Mouse (Mus musculus) liver, embryonic 11.5 days (tissue): ENCODE data around the gene Rfc4. TPM values are rescaled to one million over a fixed set of nuclear protein-coding genes. Genes with fewer than 3 reads are reported as not detected.

Experiments
- ATAC-seq: fragments of 200-750 bp; cut with Nextera tagmentation; replicated peaks from 2 replicates; pipeline ENCODE4 v1.8.0; 2017; ENCODE audit warnings: moderate number of reproducible peaks, mild to moderate bottlenecking, moderate TSS enrichment, moderate library complexity; ENCODE audit not compliant: low FRiP score
- DNase-seq: peaks from one replicate; pipeline ENCODE4 v3.0.0-alpha.2; 2017; ENCODE audit warnings: low spot score
- H3K27ac ChIP-seq: fragments of 300-500 bp; sonication (generic); 2 replicates; pipeline ENCODE4 v1.5.1; 2014; ENCODE audit warnings: mild to moderate bottlenecking, low read depth, low read length, control low read depth
- H3K27me3 ChIP-seq: fragments of 300-500 bp; sonication (generic); replicated peaks from 2 replicates; pipeline ENCODE4 v1.6.1; 2014; ENCODE audit warnings: low read length, mixed read lengths; ENCODE audit not compliant: control insufficient read depth, insufficient read depth
- H3K36me3 ChIP-seq: fragments of 300-500 bp; sonication (generic); 2 replicates; pipeline ENCODE4 v1.6.1; 2014; ENCODE audit warnings: mild to moderate bottlenecking, low read length, moderate library complexity, mixed read lengths; ENCODE audit not compliant: control insufficient read depth, insufficient read depth
- H3K4me1 ChIP-seq: fragments of 300-500 bp; sonication (generic); replicated peaks from 2 replicates; pipeline ENCODE4 v1.6.1; 2014; ENCODE audit warnings: low read length, mixed read lengths; ENCODE audit not compliant: control insufficient read depth, insufficient read depth
- H3K4me2 ChIP-seq: fragments of 300-500 bp; sonication (generic); 2 replicates; pipeline ENCODE4 v1.6.1; 2014; ENCODE audit warnings: mild to moderate bottlenecking, control low read depth, moderate library complexity
- H3K4me3 ChIP-seq: fragments of 300-500 bp; sonication (generic); 2 replicates; pipeline ENCODE4 v1.5.1; 2014; ENCODE audit warnings: low read depth, low read length, control low read depth
- H3K9ac ChIP-seq: fragments of 300-500 bp; sonication (generic); 2 replicates; pipeline ENCODE4 v1.6.1; 2014; ENCODE audit warnings: low read depth, low read length, control low read depth
- H3K9me3 ChIP-seq: fragments of 300-500 bp; sonication (generic); 2 replicates; pipeline ENCODE4 v1.6.1; 2016; ENCODE audit warnings: low read length, inconsistent platforms, mixed read lengths; ENCODE audit not compliant: control insufficient read depth
- WGBS: fragments of 180-500 bp; shearing (Covaris S2); extraction: QIAGEN DNeasy Blood & Tissue Kit; methylation state at CpG from one replicate; pipeline ENCODE4 v1.1.7; 2014; 5-methylcytosine and 5-hydroxymethylcytosine counted together
- polyA plus RNA-seq: library from polyadenylated mRNA; unstranded; fragments of >200 nt; fragmentation: Nextera tagmentation; extraction: Ambion mirVana; gene quantifications from 2 replicates; pipeline ENCODE4 v1.2.1, GENCODE M21; 2014

Gene Rfc4
- polyA plus RNA-seq, 1 experiment from 2014 or later, result 204 TPM

- Histone ChIP-seq H3K4me2 (peak overlapping the region; percentile 68), H3K4me3 (peak overlapping the region; percentile 98), H3K9ac (peak overlapping the region; percentile 100), H3K27ac (peak overlapping the region; percentile 99), H3K27me3 (no peaks in the 10 kb centered on the region), H3K4me1 (no peaks in the 10 kb centered on the region; the same call in 1 of the 2 replicates), H3K36me3 (peaks cover 27% of the 10 kb centered on the region), H3K9me3 (no peaks in the 10 kb centered on the region)
- no peak for DNase-seq
- 42% methylated on average over 5 of the region's 5 CpGs for WGBS
- no peak for ATAC-seq
Observed at GRCm38 (mm10) chr16:23109350-23110280, 17.9 kb downstream of the Rfc4 start.

- Histone ChIP-seq H3K9me3 (no peaks in the 10 kb centered on the region), H3K9ac (peak overlapping the region; percentile 100), H3K27ac (peak overlapping the region; percentile 99), H3K27me3 (no peaks in the 10 kb centered on the region), H3K4me1 (no peaks in the 10 kb centered on the region; the same call in 1 of the 2 replicates), H3K4me2 (peak overlapping the region; percentile 68), H3K36me3 (peaks cover 20% of the 10 kb centered on the region), H3K4me3 (peak overlapping the region; percentile 98)
- DNase-seq (no peak), ATAC-seq (no peak)
- 3% methylated on average over 5 of the region's 5 CpGs for WGBS
Observed at GRCm38 (mm10) chr16:23108943-23109342, 18.6 kb downstream of the Rfc4 start.

- under 1% methylated on average over 52 of the region's 52 CpGs for WGBS
- peak; percentile 76 for DNase-seq
- peak overlapping the region; percentile 68 for H3K4me2 ChIP-seq
- H3K27me3 ChIP-seq, result no peaks in the 10 kb centered on the region
- H3K4me3 ChIP-seq, result peak overlapping the region; percentile 98
- no peaks in the 10 kb centered on the region for H3K9me3 ChIP-seq
- peaks cover 19% of the 10 kb centered on the region for H3K36me3 ChIP-seq
- H3K27ac ChIP-seq, result peak overlapping the region; percentile 99
- peak overlapping the region; percentile 100 for H3K9ac ChIP-seq
- peak; percentile 73 for ATAC-seq
- H3K4me1 ChIP-seq, result no peaks in the 10 kb centered on the region; the same call in 1 of the 2 replicates
Observed at GRCm38 (mm10) chr16:23107946-23108759, 19.4 kb downstream of the Rfc4 start.

- under 1% methylated on average over 71 of the region's 71 CpGs for WGBS
- ATAC-seq (peak; percentile 91), DNase-seq (peak; percentile 90)
- no peaks in the 10 kb centered on the region for H3K27me3 ChIP-seq
- H3K9me3 ChIP-seq, result no peaks in the 10 kb centered on the region
- H3K4me3 ChIP-seq, result peak within 1 kb of the TSS; percentile 98
- H3K4me2 ChIP-seq, result peak within 1 kb of the TSS; percentile 68
- no peaks in the 10 kb centered on the region; the same call in 1 of the 2 replicates for H3K4me1 ChIP-seq
- H3K36me3 ChIP-seq, result peaks cover 19% of the 10 kb centered on the region
- H3K27ac ChIP-seq, result peak within 1 kb of the TSS; percentile 99
- H3K9ac ChIP-seq, result peak within 1 kb of the TSS; percentile 100
Observed at GRCm38 (mm10) chr16:23107231-23107942, 20.1 kb downstream of the Rfc4 start, which contains the start of gene Eif4a2. Gene Eif4a2, plus strand, starts transcription at chr16:23107444.

- H3K4me3 ChIP-seq, result no peak overlapping the region
- H3K36me3 ChIP-seq, result peaks cover 11% of the 10 kb centered on the region
- no peaks in the 10 kb centered on the region; the same call in 1 of the 2 replicates for H3K4me1 ChIP-seq
- DNase-seq, result no peak
- 66% methylated on average over 7 of the region's 7 CpGs for WGBS
- H3K9me3 ChIP-seq, result no peaks in the 10 kb centered on the region
- H3K4me2 ChIP-seq, result peak overlapping the region; percentile 68
- ATAC-seq, result no peak
- no peak overlapping the region; the same call in 1 of the 2 replicates for H3K9ac ChIP-seq
- no peaks in the 10 kb centered on the region for H3K27me3 ChIP-seq
- H3K27ac ChIP-seq, result no peak overlapping the region
Observed at GRCm38 (mm10) chr16:23106121-23106520, 21.4 kb downstream of the Rfc4 start.

GRCm38 (mm10) chr16:23103841-23104240, 23.7 kb downstream of the Rfc4 start:
- Histone ChIP-seq H3K9ac (no peak overlapping the region), H3K27me3 (no peaks in the 10 kb centered on the region), H3K9me3 (no peaks in the 10 kb centered on the region), H3K27ac (peak overlapping the region; percentile 13; the same call in 1 of the 2 replicates), H3K4me2 (no peak overlapping the region; the same call in 1 of the 2 replicates), H3K36me3 (peaks cover 2% of the 10 kb centered on the region; the same call in 1 of the 2 replicates), H3K4me3 (no peak overlapping the region), H3K4me1 (peaks cover 6% of the 10 kb centered on the region)
- 50% methylated on average over 2 of the region's 2 CpGs for WGBS
- DNase-seq (no peak), ATAC-seq (no peak)

- H3K36me3 ChIP-seq, result no peaks in the 10 kb centered on the region
- H3K4me2 ChIP-seq, result peak overlapping the region; percentile 73
- DNase-seq (no peak), ATAC-seq (no peak)
- peaks cover 6% of the 10 kb centered on the region for H3K4me1 ChIP-seq
- WGBS, result 29% methylated on average over 17 of the region's 17 CpGs
- peak overlapping the region; percentile 54 for H3K4me3 ChIP-seq
- H3K27ac ChIP-seq, result peak overlapping the region; percentile 60
- no peaks in the 10 kb centered on the region for H3K9me3 ChIP-seq
- H3K9ac ChIP-seq, result peak overlapping the region; percentile 57
- H3K27me3 ChIP-seq, result no peaks in the 10 kb centered on the region
Observed at GRCm38 (mm10) chr16:23103038-23103745, 24.3 kb downstream of the Rfc4 start.
